Mouse (Mus musculus) thymus, adult 2 months (tissue): ENCODE results near the gene Celf2.

ENCODE experiments used
- CTCF ChIP-seq: fragments of 200-500 bp; IDR thresholded peaks from 2 replicates; pipeline ENCODE4 v1.5.1; 2012; ENCODE audit warnings: mild to moderate bottlenecking, control low read depth, low read length, moderate library complexity, borderline replicate concordance; ENCODE audit not compliant: control insufficient read depth, poor library complexity, insufficient read depth; ENCODE audit errors: extremely low read depth
- POLR2A ChIP-seq: fragments of 200-500 bp; IDR thresholded peaks from 2 replicates; pipeline ENCODE4 v1.6.1; 2012; ENCODE audit warnings: mild to moderate bottlenecking, low read length, control low read depth, moderate library complexity; ENCODE audit not compliant: control insufficient read depth, poor library complexity, insufficient read depth; ENCODE audit errors: extremely low read depth

GRCm38 (mm10) chr2:6553656-6554055 lies 955.7 kb downstream of the Celf2 start:
- TF ChIP-seq CTCF (no peak), POLR2A (no peak)
